Mouse (Mus musculus) small intestine, adult 2 months (tissue): ENCODE data around the gene Lcp2. TPM values are rescaled to one million over a fixed set of nuclear protein-coding genes. Genes with fewer than 3 reads are reported as not detected.
"Not testable (repeated sequence)": the region's sequence is repeated elsewhere in the genome, so short reads cannot be mapped to it uniquely, and the experiment has no call there.

ENCODE experiments used
- H3K27ac ChIP-seq: fragments of 200-500 bp; 2 replicates; pipeline ENCODE4 v1.5.1; 2012; ENCODE audit warnings: low read depth, low read length, control low read depth, inconsistent platforms; ENCODE audit not compliant: insufficient read depth
- H3K27me3 ChIP-seq: fragments of 200-500 bp; 2 replicates; pipeline ENCODE4 v1.6.1; 2012; ENCODE audit warnings: mild to moderate bottlenecking, moderate library complexity, low read length, inconsistent platforms; ENCODE audit not compliant: control insufficient read depth, insufficient read depth
- H3K36me3 ChIP-seq: fragments of 200-500 bp; 2 replicates; pipeline ENCODE4 v1.6.1; 2012; ENCODE audit warnings: mild to moderate bottlenecking, low read length, control low read depth, inconsistent platforms; ENCODE audit not compliant: control insufficient read depth, insufficient read depth
- H3K4me1 ChIP-seq: fragments of 200-500 bp; 2 replicates; pipeline ENCODE4 v1.6.1; 2012; ENCODE audit warnings: low read length, inconsistent platforms, mixed read lengths; ENCODE audit not compliant: control insufficient read depth, insufficient read depth, insufficient read length
- H3K4me3 ChIP-seq: fragments of 200-500 bp; 2 replicates; pipeline ENCODE4 v1.5.1; 2012; ENCODE audit warnings: low read depth, mild to moderate bottlenecking, control low read depth, inconsistent platforms, low read length, moderate library complexity
- CTCF ChIP-seq: fragments of 200-500 bp; IDR thresholded peaks from 2 replicates; pipeline ENCODE4 v1.5.1; 2012; ENCODE audit warnings: low read depth, mild to moderate bottlenecking, control low read depth, inconsistent platforms, low read length, moderate library complexity, mixed read lengths; ENCODE audit not compliant: insufficient replicate concordance, insufficient read length; ENCODE audit errors: extremely low read depth
- POLR2A ChIP-seq: fragments of 200-500 bp; IDR thresholded peaks from 2 replicates; pipeline ENCODE4 v1.6.1; 2012; ENCODE audit warnings: low read depth, mild to moderate bottlenecking, control low read depth, inconsistent platforms, low read length, moderate library complexity
- WGBS: fragments of 180-500 bp; shearing (Covaris S2); methylation state at CpG from one replicate; pipeline ENCODE4 v1.1.7; 2018; 5-methylcytosine and 5-hydroxymethylcytosine counted together
- polyA plus RNA-seq: library from polyadenylated mRNA; depleted of rRNA; stranded (reverse); fragments of >200 nt; gene quantifications from 2 replicates; pipeline ENCODE4 v1.2.3, GENCODE M21; 2012; rRNA removed

Gene Lcp2
- polyA plus RNA-seq, 1 experiment = 4.0 TPM

DNA sequence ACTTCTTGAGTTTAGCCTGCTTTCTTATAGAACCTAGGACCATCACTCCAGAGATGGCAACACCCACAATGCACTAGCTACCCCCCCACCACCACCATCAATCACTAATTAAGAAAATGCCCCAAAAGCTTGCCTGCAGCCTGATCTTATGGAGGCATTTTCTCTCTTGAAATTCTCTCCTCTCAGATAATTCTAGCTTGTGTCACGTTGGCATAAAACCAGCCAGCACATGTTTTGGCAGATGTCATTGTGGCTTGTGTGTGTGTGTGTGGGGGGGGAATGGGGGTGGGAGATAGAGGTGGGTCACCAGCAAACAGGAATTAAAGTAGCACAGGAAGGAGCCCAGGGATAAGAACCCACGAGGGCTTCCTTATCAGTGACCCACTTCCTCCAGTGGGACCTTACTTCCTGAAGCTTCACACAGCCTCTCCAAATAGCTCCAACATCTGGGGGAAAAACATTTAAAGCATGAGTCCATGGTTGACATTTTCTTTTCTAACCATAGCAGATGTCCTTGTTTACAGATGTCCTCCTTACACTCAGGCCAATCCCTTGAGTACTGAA is 69.9 kb downstream of the Lcp2 start:
- no peaks in the 10 kb centered on the region for H3K4me1 ChIP-seq
- no peaks in the 10 kb centered on the region for H3K27me3 ChIP-seq
- 38% methylated on average over 2 of the region's 2 CpGs for WGBS
- H3K4me3 ChIP-seq = no peak overlapping the region
- no peak overlapping the region for H3K27ac ChIP-seq
- TF ChIP-seq POLR2A = no peak
- TF ChIP-seq CTCF = no peak
- no peaks in the 10 kb centered on the region for H3K36me3 ChIP-seq

DNA sequence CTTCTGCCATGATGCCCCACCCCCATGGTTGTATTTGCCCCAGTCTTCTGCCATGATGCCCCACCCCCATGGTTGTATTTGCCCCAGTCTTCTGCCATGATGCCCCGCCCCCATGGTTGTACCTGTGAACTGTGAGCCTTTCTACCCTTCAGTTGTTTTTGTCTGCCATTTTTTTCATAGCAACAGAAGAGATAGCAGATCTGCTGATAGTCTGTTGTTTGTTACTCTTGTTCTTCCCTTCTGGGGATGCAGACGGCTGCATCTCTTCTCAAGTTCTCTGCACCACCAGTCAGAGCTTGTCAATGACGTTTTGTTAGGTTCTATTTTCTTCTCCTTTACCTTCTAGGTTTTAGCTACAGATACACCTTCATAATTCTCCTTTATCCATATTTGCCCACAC is 70.9 kb downstream of the Lcp2 start:
- H3K27me3 ChIP-seq = no peaks in the 10 kb centered on the region
- H3K27ac ChIP-seq = no peak overlapping the region
- no peak overlapping the region for H3K4me3 ChIP-seq
- no peaks in the 10 kb centered on the region for H3K4me1 ChIP-seq
- WGBS = 81% methylated on average over 3 of the region's 3 CpGs
- no peaks in the 10 kb centered on the region for H3K36me3 ChIP-seq
- TF ChIP-seq CTCF = no peak
- TF ChIP-seq POLR2A = no peak

DNA sequence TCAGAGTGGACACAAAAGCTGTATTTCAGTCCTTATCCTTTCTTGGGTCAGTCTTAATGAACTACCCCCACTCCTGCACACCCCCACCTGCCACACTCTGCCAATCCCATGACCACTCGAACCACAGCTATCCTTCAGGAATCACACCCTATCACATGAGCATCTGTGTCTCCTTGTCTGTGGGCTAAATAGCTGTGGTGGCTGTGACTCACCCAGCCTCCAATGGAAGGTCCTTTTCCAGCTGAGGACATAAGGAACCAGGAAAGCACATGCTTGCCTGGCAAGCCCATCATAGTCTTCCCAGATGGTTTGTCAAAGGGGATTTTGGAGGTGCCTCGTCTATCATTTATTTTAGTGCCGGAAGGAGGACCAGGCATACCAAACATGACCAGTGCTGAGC is 71.6 kb downstream of the Lcp2 start:
- Histone ChIP-seq H3K27me3 (no peaks in the 10 kb centered on the region), H3K4me1 (no peaks in the 10 kb centered on the region), H3K4me3 (no peak overlapping the region), H3K36me3 (no peaks in the 10 kb centered on the region), H3K27ac (no peak overlapping the region)
- TF ChIP-seq CTCF = no peak
- no peak for TF ChIP-seq POLR2A
- 72% methylated on average over 3 of the region's 3 CpGs for WGBS

DNA sequence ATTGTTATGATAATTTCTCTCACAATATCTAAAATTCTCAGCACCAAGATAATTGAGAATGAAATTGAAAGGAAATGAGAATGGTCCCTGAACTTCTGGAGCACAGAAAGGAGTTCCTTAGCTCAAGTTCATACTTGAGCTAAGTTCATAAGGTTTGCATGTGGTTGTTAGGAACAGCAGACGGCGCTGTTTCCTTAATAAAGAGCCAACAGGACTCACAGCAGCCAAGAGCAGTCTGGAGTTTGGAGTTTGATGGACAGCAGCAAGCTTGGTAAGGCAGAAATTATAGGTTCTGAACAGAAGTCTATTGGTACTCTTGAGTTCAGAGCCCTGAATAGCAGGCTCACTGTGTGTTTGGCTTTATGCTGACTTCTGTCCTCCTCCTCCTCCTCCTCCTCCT is 76.4 kb downstream of the Lcp2 start:
- H3K27me3 ChIP-seq = no peaks in the 10 kb centered on the region
- TF ChIP-seq POLR2A (no peak), CTCF (no peak)
- H3K36me3 ChIP-seq = no peaks in the 10 kb centered on the region
- no peak overlapping the region for H3K27ac ChIP-seq
- H3K4me3 ChIP-seq = no peak overlapping the region
- H3K4me1 ChIP-seq = no peaks in the 10 kb centered on the region
- 15% methylated on average over 2 of the region's 2 CpGs for WGBS

DNA sequence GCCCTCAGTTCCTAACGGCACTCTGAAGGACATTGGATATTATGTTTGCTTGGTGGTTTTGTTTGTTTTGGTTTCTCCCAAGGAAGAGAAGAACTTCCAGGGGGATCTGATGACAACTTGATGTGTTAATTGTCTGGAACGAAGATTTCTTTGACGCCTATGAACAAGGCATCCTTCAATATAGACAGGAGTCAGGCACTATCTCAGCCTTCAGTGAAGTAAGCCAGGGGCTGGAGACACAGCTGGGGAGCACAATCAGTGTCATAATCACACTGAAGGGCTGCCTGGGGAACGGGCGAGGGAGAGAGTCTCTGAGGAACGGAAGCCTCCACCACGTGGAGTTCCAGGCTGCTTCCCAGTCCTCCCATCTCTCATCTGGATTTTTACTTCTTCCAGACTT is 78.1 kb downstream of the Lcp2 start:
- WGBS = 66% methylated on average over 7 of the region's 7 CpGs
- Histone ChIP-seq H3K4me3 (no peak overlapping the region), H3K36me3 (no peaks in the 10 kb centered on the region), H3K27me3 (no peaks in the 10 kb centered on the region), H3K27ac (no peak overlapping the region), H3K4me1 (no peaks in the 10 kb centered on the region)
- TF ChIP-seq CTCF (no peak), POLR2A (no peak)

DNA sequence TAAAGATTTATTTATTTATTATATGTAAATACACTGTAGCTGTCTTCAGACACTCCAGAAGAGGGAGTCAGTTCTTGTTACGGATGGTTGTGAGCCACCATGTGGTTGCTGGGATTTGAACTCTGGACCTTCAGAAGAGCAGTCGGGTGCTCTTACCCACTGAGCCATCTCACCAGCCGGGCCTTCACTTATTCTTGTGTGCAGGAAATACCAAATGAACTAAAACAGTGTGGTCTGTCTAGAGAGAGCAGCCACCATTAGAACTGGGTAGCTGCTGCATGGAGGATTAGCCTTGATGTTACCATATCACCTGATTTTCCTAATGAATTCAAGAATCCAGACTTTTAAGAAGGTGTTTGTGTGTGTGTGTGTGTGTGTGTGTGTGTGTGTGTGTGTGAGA is 79.0 kb downstream of the Lcp2 start:
- not testable (repeated sequence) for H3K27me3 ChIP-seq, H3K4me3 ChIP-seq, H3K36me3 ChIP-seq, H3K27ac ChIP-seq, H3K4me1 ChIP-seq
- WGBS = 75% methylated on average over 3 of the region's 3 CpGs

DNA sequence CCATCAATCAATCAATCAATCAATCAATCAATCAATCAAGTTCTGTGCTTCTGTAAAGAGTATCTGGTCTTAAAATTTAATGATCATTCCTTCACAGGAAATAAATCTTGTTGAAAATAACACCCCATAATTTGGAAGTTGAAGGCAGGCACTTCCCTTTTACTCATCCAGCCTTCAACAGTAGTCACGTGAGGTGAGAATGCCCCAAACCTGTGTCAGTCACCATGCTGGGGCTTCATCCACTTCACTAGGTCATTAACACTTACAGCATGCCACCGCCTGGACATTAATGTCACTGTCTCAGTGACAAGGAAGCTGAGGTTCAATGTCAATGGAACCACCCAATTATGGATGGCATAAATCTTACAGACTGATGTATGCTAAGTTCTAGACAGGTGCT is 81.7 kb downstream of the Lcp2 start:
- TF ChIP-seq CTCF (no peak), POLR2A (no peak)
- Histone ChIP-seq H3K36me3 (no peaks in the 10 kb centered on the region), H3K4me3 (no peak overlapping the region), H3K27ac (no peak overlapping the region), H3K4me1 (no peaks in the 10 kb centered on the region), H3K27me3 (no peaks in the 10 kb centered on the region)
- 80% methylated on average over 2 of the region's 2 CpGs for WGBS

DNA sequence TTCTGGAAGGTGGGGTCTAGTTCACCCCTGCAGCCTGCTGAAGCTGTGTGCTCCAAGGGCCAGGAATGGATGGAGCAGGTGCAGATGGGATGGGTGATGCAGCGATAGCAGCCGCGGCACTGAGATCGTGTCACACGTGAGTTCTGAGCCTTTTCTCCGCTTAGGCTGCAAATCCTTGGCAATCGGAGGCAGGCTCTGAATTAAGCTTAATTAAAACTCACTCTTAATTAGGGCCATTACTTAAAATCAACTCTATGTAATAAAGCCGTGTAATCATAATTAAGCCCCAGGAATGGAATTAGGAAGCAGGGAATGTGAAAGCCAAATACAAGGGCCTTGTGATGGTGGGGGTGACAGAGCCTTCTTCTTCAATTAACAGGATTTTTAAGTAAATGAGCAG is 92.6 kb downstream of the Lcp2 start:
- Histone ChIP-seq H3K36me3 (no peaks in the 10 kb centered on the region), H3K27ac (no peak overlapping the region), H3K4me3 (no peak overlapping the region), H3K4me1 (no peaks in the 10 kb centered on the region), H3K27me3 (no peaks in the 10 kb centered on the region)
- 91% methylated on average over 8 of the region's 8 CpGs for WGBS
- no peak for TF ChIP-seq CTCF
- TF ChIP-seq POLR2A = no peak

Other genes with a start within 250 kb of the Lcp2 start
- gene Kcnmb1, start 83.9 kb upstream of the Lcp2 start, polyA plus RNA-seq = 2.0 and 2.1 TPM in 2 replicates
- gene Kcnip1, start 53.8 kb upstream of the Lcp2 start, polyA plus RNA-seq = 0.08 and 0.33 TPM in 2 replicates
- gene 4930469K13Rik, start 51.6 kb downstream of the Lcp2 start, polyA plus RNA-seq = not detected in 2 replicates
- not detected in 2 replicates for gene Foxi1, start 161.2 kb downstream of the Lcp2 start, polyA plus RNA-seq